Mouse (Mus musculus) olfactory bulb, adult 2 months (tissue): ENCODE data around the gene Ccdc149.

ENCODE experiments used
- CTCF ChIP-seq: fragments of 200-500 bp; IDR thresholded peaks from 2 replicates; pipeline ENCODE4 v1.5.1; 2012; ENCODE audit warnings: low read depth, mild to moderate bottlenecking, low read length, moderate library complexity; ENCODE audit not compliant: insufficient read depth
- POLR2A ChIP-seq: fragments of 200-500 bp; IDR thresholded peaks from 2 replicates; pipeline ENCODE4 v1.6.1; 2012; ENCODE audit warnings: mild to moderate bottlenecking, low read depth, low read length, moderate library complexity; ENCODE audit not compliant: insufficient read depth

GRCm38 (mm10) chr5:52332120-52332519 lies 139.2 kb downstream of the Ccdc149 start:
- TF ChIP-seq CTCF: no peak
- no peak for TF ChIP-seq POLR2A
